Mouse (Mus musculus): ENCODE measurements around the gene Agt. TPM values are rescaled to one million over a fixed set of nuclear protein-coding genes. Genes with fewer than 3 reads are reported as not detected.

Agt gene
- polyA plus RNA-seq, 1 experiment from 2014 or later: 11.8 TPM

- WGBS: 10% methylated on average over 50 of the region's 50 CpGs
- Histone ChIP-seq H3K4me3 (ENCODE audit: low read depth, low read length) (peak within 1 kb of the TSS; percentile 83), H3K9me3 (ENCODE audit: control insufficient read depth) (no peaks in the 10 kb centered on the region), H3K4me1 (replicated peaks; ENCODE audit: control insufficient read depth, insufficient read depth, low read length) (0 out of 2 replicates have a peak, but pooled peaks cover 6% of the 10 kb centered on the region), H3K9ac (ENCODE audit: low read depth, low read length) (peak within 1 kb of the TSS; percentile 72), H3K27ac (ENCODE audit: low read depth, low read length) (no peak within 1 kb of the TSS), H3K4me2 (replicated peaks; ENCODE audit: low read depth) (peak within 1 kb of the TSS; percentile 59), H3K27me3 (replicated peaks; ENCODE audit: control insufficient read depth, insufficient read depth, low read length) (no peaks in the 10 kb centered on the region), H3K36me3 (ENCODE audit: control insufficient read depth, insufficient read depth) (peaks cover 11% of the 10 kb centered on the region)
- peak; percentile 99 for ATAC-seq
- peak; percentile 96 for TF ChIP-seq CTCF (IDR thresholded peaks at IDR 0.05; ENCODE audit: low read depth)
Observed at GRCm38 (mm10) chr8:124520249-124521080, 49.0 kb downstream of the Agt start, which contains the start of gene Cog2. Cog2 (plus strand) TSS chr8:124520767.

- Histone ChIP-seq H3K36me3 (ENCODE audit: control insufficient read depth, insufficient read depth) (no peaks in the 10 kb centered on the region), H3K9me3 (ENCODE audit: control insufficient read depth) (no peaks in the 10 kb centered on the region), H3K4me2 (replicated peaks; ENCODE audit: low read depth) (no peak overlapping the region), H3K27me3 (replicated peaks; ENCODE audit: control insufficient read depth, insufficient read depth, low read length) (no peaks in the 10 kb centered on the region), H3K27ac (ENCODE audit: low read depth, low read length) (no peak overlapping the region), H3K4me1 (replicated peaks; ENCODE audit: control insufficient read depth, insufficient read depth, low read length) (0 out of 2 replicates have a peak, but pooled peaks cover 6% of the 10 kb centered on the region), H3K4me3 (ENCODE audit: low read depth, low read length) (no peak overlapping the region), H3K9ac (ENCODE audit: low read depth, low read length) (no peak overlapping the region)
- TF ChIP-seq CTCF (IDR thresholded peaks at IDR 0.05; ENCODE audit: low read depth): no peak
- ATAC-seq: no peak
- 67% methylated on average over 6 of the region's 6 CpGs for WGBS
Observed at GRCm38 (mm10) chr8:124517142-124517541, 52.4 kb downstream of the Agt start.

DNA sequence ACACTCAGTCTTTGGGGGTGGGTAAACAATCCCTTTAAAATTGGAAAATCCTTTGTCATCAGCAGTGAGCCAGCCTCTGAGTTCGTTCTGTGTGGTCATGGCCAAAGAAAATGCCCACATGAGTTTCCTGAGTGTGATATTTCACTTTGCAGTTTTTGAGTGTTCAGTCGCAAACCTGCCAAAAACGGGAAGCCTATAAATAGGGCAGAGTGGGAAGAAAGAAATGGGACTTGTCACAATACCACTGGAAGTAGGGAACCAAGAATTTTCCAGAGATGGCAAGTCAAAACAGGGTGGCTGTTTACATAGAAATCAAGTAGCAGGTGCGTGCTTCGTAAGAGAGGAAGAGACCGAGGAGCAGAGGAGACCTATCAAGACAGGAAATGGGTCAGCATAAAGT, 53.0 kb downstream of the Agt start:
- H3K4me1 ChIP-seq (replicated peaks; ENCODE audit: control insufficient read depth, insufficient read depth, low read length): no peaks in the 10 kb centered on the region
- no peak overlapping the region for H3K4me2 ChIP-seq (replicated peaks; ENCODE audit: low read depth)
- no peak overlapping the region for H3K9ac ChIP-seq (ENCODE audit: low read depth, low read length)
- no peak overlapping the region for H3K4me3 ChIP-seq (ENCODE audit: low read depth, low read length)
- no peak for ATAC-seq
- 70% methylated on average over 6 of the region's 6 CpGs for WGBS
- TF ChIP-seq CTCF (IDR thresholded peaks at IDR 0.05; ENCODE audit: low read depth): no peak
- no peaks in the 10 kb centered on the region for H3K36me3 ChIP-seq (ENCODE audit: control insufficient read depth, insufficient read depth)
- no peak overlapping the region for H3K27ac ChIP-seq (ENCODE audit: low read depth, low read length)
- H3K27me3 ChIP-seq (replicated peaks; ENCODE audit: control insufficient read depth, insufficient read depth, low read length): no peaks in the 10 kb centered on the region
- H3K9me3 ChIP-seq (ENCODE audit: control insufficient read depth): no peaks in the 10 kb centered on the region

- WGBS: 60% methylated on average over 3 of the region's 3 CpGs
- no peak overlapping the region for H3K4me2 ChIP-seq (replicated peaks; ENCODE audit: low read depth)
- TF ChIP-seq CTCF (IDR thresholded peaks at IDR 0.05; ENCODE audit: low read depth): no peak
- H3K9me3 ChIP-seq (ENCODE audit: control insufficient read depth): no peaks in the 10 kb centered on the region
- H3K27me3 ChIP-seq (replicated peaks; ENCODE audit: control insufficient read depth, insufficient read depth, low read length): no peaks in the 10 kb centered on the region
- no peak overlapping the region for H3K9ac ChIP-seq (ENCODE audit: low read depth, low read length)
- H3K4me3 ChIP-seq (ENCODE audit: low read depth, low read length): no peak overlapping the region
- H3K36me3 ChIP-seq (ENCODE audit: control insufficient read depth, insufficient read depth): no peaks in the 10 kb centered on the region
- ATAC-seq: no peak
- no peaks in the 10 kb centered on the region for H3K4me1 ChIP-seq (replicated peaks; ENCODE audit: control insufficient read depth, insufficient read depth, low read length)
- no peak overlapping the region for H3K27ac ChIP-seq (ENCODE audit: low read depth, low read length)
Observed at GRCm38 (mm10) chr8:124516039-124516438, 53.5 kb downstream of the Agt start.

DNA sequence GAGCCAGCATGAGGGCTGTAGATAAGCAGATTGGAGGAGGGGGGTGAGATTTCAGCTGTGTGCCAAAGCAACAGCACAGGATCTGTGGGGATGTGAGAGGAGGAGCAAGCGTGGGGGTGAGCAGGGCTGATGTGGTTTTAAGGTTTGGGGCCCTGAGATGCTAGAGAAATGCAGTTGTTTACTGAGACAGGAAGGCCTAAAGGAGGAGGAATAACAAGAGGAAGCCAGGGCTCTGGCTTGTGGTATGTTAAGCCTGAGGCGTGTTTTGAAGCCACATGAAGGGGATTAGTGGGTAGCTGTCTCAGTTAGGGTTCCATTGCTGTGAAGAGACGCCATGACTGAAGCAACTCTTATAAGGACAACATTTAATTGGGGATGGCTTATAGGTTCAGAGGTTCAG, 60.4 kb downstream of the Agt start:
- no peak overlapping the region for H3K9ac ChIP-seq (ENCODE audit: low read depth, low read length)
- no peaks in the 10 kb centered on the region for H3K9me3 ChIP-seq (ENCODE audit: control insufficient read depth)
- no peaks in the 10 kb centered on the region for H3K27me3 ChIP-seq (replicated peaks; ENCODE audit: control insufficient read depth, insufficient read depth, low read length)
- 75% methylated on average over 3 of the region's 3 CpGs for WGBS
- TF ChIP-seq CTCF (IDR thresholded peaks at IDR 0.05; ENCODE audit: low read depth): no peak
- H3K4me2 ChIP-seq (replicated peaks; ENCODE audit: low read depth): no peak overlapping the region
- no peak overlapping the region for H3K4me3 ChIP-seq (ENCODE audit: low read depth, low read length)
- H3K4me1 ChIP-seq (replicated peaks; ENCODE audit: control insufficient read depth, insufficient read depth, low read length): no peaks in the 10 kb centered on the region
- no peak overlapping the region for H3K27ac ChIP-seq (ENCODE audit: low read depth, low read length)
- no peaks in the 10 kb centered on the region for H3K36me3 ChIP-seq (ENCODE audit: control insufficient read depth, insufficient read depth)
- no peak for ATAC-seq

DNA sequence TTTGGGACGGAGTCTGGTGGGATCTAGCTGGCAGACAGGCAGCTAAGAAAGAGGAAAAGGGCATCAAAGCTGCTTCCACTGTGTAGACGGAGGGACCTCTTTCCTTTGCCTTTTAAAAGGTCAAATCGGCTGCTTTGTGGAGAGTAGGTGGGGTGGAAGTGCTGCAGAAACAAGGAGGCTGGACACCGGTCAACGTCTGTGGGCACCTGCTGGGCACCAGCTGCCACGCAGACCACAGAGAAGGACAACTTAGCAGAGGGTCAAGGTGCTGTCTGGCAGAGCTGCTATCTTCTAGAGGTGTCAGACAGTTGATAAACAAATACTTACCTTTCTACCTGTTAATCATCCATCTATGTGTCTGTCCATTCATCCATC, 61.2 kb downstream of the Agt start:
- Histone ChIP-seq H3K27me3 (replicated peaks; ENCODE audit: control insufficient read depth, insufficient read depth, low read length) (no peaks in the 10 kb centered on the region), H3K36me3 (ENCODE audit: control insufficient read depth, insufficient read depth) (no peaks in the 10 kb centered on the region), H3K4me2 (replicated peaks; ENCODE audit: low read depth) (no peak overlapping the region), H3K4me1 (replicated peaks; ENCODE audit: control insufficient read depth, insufficient read depth, low read length) (no peaks in the 10 kb centered on the region), H3K9me3 (ENCODE audit: control insufficient read depth) (no peaks in the 10 kb centered on the region), H3K27ac (ENCODE audit: low read depth, low read length) (no peak overlapping the region), H3K4me3 (ENCODE audit: low read depth, low read length) (no peak overlapping the region), H3K9ac (ENCODE audit: low read depth, low read length) (no peak overlapping the region)
- ATAC-seq: no peak
- TF ChIP-seq CTCF (IDR thresholded peaks at IDR 0.05; ENCODE audit: low read depth): no peak
- 72% methylated on average over 6 of the region's 6 CpGs for WGBS

Data from intestine, postnatal 0 days (tissue).